Mouse (Mus musculus): ENCODE results near the gene Zfp59. TPM values are rescaled to one million over a fixed set of nuclear protein-coding genes. Genes with fewer than 3 reads are reported as not detected.

The Zfp59 gene
- total and polyA plus RNA-seq, 2 experiments from 2014 or later, result 3.6 to 5.5 TPM

- Histone ChIP-seq H3K4me3 (ENCODE audit: low read depth, low read length) (no peak overlapping the region), H3K9me3 (replicated peaks; ENCODE audit: control insufficient read depth, low read length) (0 out of 2 replicates have a peak, but pooled peaks cover 5% of the 10 kb centered on the region), H3K4me1 (ENCODE audit: control insufficient read depth, insufficient read depth) (no peaks in the 10 kb centered on the region), H3K27ac (ENCODE audit: low read depth) (no peak overlapping the region), H3K27me3 (ENCODE audit: control insufficient read depth, insufficient read depth, low read length) (no peaks in the 10 kb centered on the region), H3K9ac (replicated peaks; ENCODE audit: low read depth, low read length) (no peak overlapping the region), H3K36me3 (replicated peaks; ENCODE audit: control insufficient read depth, insufficient read depth, low read length) (no peaks in the 10 kb centered on the region), H3K4me2 (ENCODE audit: low read depth, low read length) (no peak overlapping the region)
- 88% methylated on average over 4 of the region's 4 CpGs for whole genome bisulfite sequencing
- DNase-seq (ENCODE audit: low spot score), result no peak
- TF ChIP-seq CTCF (IDR thresholded peaks at IDR 0.05; ENCODE audit: low read depth), result no peak
- no peak for TF ChIP-seq EP300 (IDR thresholded peaks at IDR 0.05; ENCODE audit: low read depth)
- ATAC-seq (ENCODE audit: insufficient read depth, low read depth), result no peak
Measured at GRCm38 (mm10) chr7:27900601-27901000, 62.2 kb downstream of the Zfp59 start.

GRCm38 (mm10) chr7:27905061-27905848 is 66.8 kb downstream of the Zfp59 start:
- H3K27me3 ChIP-seq (ENCODE audit: control insufficient read depth, insufficient read depth, low read length), result no peaks in the 10 kb centered on the region
- H3K9ac ChIP-seq (replicated peaks; ENCODE audit: low read depth, low read length), result no peak overlapping the region
- H3K4me1 ChIP-seq (ENCODE audit: control insufficient read depth, insufficient read depth), result no peaks in the 10 kb centered on the region
- DNase-seq (ENCODE audit: low spot score), result no peak
- H3K36me3 ChIP-seq (replicated peaks; ENCODE audit: control insufficient read depth, insufficient read depth, low read length), result peaks cover 8% of the 10 kb centered on the region
- TF ChIP-seq EP300 (IDR thresholded peaks at IDR 0.05; ENCODE audit: low read depth) (no peak), CTCF (IDR thresholded peaks at IDR 0.05; ENCODE audit: low read depth) (no peak)
- 0 out of 2 replicates have a peak, but pooled peaks cover 5% of the 10 kb centered on the region for H3K9me3 ChIP-seq (replicated peaks; ENCODE audit: control insufficient read depth, low read length)
- 72% methylated on average over 11 of the region's 11 CpGs for WGBS
- no peak overlapping the region for H3K4me2 ChIP-seq (ENCODE audit: low read depth, low read length)
- no peak for ATAC-seq (ENCODE audit: insufficient read depth, low read depth)
- H3K4me3 ChIP-seq (ENCODE audit: low read depth, low read length), result no peak overlapping the region
- H3K27ac ChIP-seq (ENCODE audit: low read depth), result no peak overlapping the region

Other genes with a start within 250 kb of the Zfp59 start
- 129 and 138 TPM in 2 replicates for gene Akt2, start 247.1 kb upstream of the Zfp59 start, total RNA-seq (2014; rRNA removed; ENCODE audit: low replicate concordance)
- gene Akt2, start 247.1 kb upstream of the Zfp59 start, polyA plus RNA-seq (2015; fragmentation: Nextera tagmentation; extraction: Ambion mirVana), result 74.0 and 80.5 TPM in 2 replicates
- not detected in 2 replicates for gene Ttc9b, start 184.7 kb upstream of the Zfp59 start, total RNA-seq (2014; rRNA removed; ENCODE audit: low replicate concordance)
- gene Ttc9b, start 184.7 kb upstream of the Zfp59 start, polyA plus RNA-seq (2015; fragmentation: Nextera tagmentation; extraction: Ambion mirVana), result not detected in 2 replicates
- gene Map3k10, start 164.0 kb upstream of the Zfp59 start, total RNA-seq (2014; rRNA removed; ENCODE audit: low replicate concordance), result 18.4 and 23.2 TPM in 2 replicates
- gene Map3k10, start 164.0 kb upstream of the Zfp59 start, polyA plus RNA-seq (2015; fragmentation: Nextera tagmentation; extraction: Ambion mirVana), result 2.5 and 3.0 TPM in 2 replicates
- gene Zfp607b, start 149.3 kb upstream of the Zfp59 start, total RNA-seq (2014; rRNA removed; ENCODE audit: low replicate concordance), result 1.4 and 2.5 TPM in 2 replicates
- gene Zfp607b, start 149.3 kb upstream of the Zfp59 start, polyA plus RNA-seq (2015; fragmentation: Nextera tagmentation; extraction: Ambion mirVana), result 2.1 and 2.4 TPM in 2 replicates
- gene Zfp60, start 107.2 kb upstream of the Zfp59 start, total RNA-seq (2014; rRNA removed; ENCODE audit: low replicate concordance), result 3.8 and 4.1 TPM in 2 replicates
- 11.0 and 11.1 TPM in 2 replicates for gene Zfp60, start 107.2 kb upstream of the Zfp59 start, polyA plus RNA-seq (2015; fragmentation: Nextera tagmentation; extraction: Ambion mirVana)
- gene Zfp626, start 31.4 kb upstream of the Zfp59 start, total RNA-seq (2014; rRNA removed; ENCODE audit: low replicate concordance), result 2.6 and 22.2 TPM in 2 replicates
- 0.91 and 1.0 TPM in 2 replicates for gene Zfp626, start 31.4 kb upstream of the Zfp59 start, polyA plus RNA-seq (2015; fragmentation: Nextera tagmentation; extraction: Ambion mirVana)
- gene Zfp607a, start 18.9 kb downstream of the Zfp59 start, total RNA-seq (2014; rRNA removed; ENCODE audit: low replicate concordance), result 3.9 and 4.5 TPM in 2 replicates
- 2.3 and 2.4 TPM in 2 replicates for gene Zfp607a, start 18.9 kb downstream of the Zfp59 start, polyA plus RNA-seq (2015; fragmentation: Nextera tagmentation; extraction: Ambion mirVana)
- gene Zfp974, start 90.9 kb downstream of the Zfp59 start, total RNA-seq (2014; rRNA removed; ENCODE audit: low replicate concordance), result 1.8 TPM in 2 replicates
- 4.9 and 5.4 TPM in 2 replicates for gene Zfp974, start 90.9 kb downstream of the Zfp59 start, polyA plus RNA-seq (2015; fragmentation: Nextera tagmentation; extraction: Ambion mirVana)
- gene Zfp780b, start 140.6 kb downstream of the Zfp59 start, total RNA-seq (2014; rRNA removed; ENCODE audit: low replicate concordance), result 6.2 and 7.2 TPM in 2 replicates
- 7.9 and 8.5 TPM in 2 replicates for gene Zfp780b, start 140.6 kb downstream of the Zfp59 start, polyA plus RNA-seq (2015; fragmentation: Nextera tagmentation; extraction: Ambion mirVana)
- gene Zfp850, start 175.5 kb downstream of the Zfp59 start, total RNA-seq (2014; rRNA removed; ENCODE audit: low replicate concordance), result 0.15 and 1.7 TPM in 2 replicates
- gene Zfp850, start 175.5 kb downstream of the Zfp59 start, polyA plus RNA-seq (2015; fragmentation: Nextera tagmentation; extraction: Ambion mirVana), result 0.75 and 0.87 TPM in 2 replicates
- 146 and 199 TPM in 2 replicates for gene Psmc4, start 211.5 kb downstream of the Zfp59 start, total RNA-seq (2014; rRNA removed; ENCODE audit: low replicate concordance)
- gene Psmc4, start 211.5 kb downstream of the Zfp59 start, polyA plus RNA-seq (2015; fragmentation: Nextera tagmentation; extraction: Ambion mirVana), result 203 and 207 TPM in 2 replicates
- 0.46 TPM in 1 of 2 replicates, not detected in the other for gene Fcgbp, start 232.6 kb downstream of the Zfp59 start, total RNA-seq (2014; rRNA removed; ENCODE audit: low replicate concordance)
- not detected in 2 replicates for gene Fcgbp, start 232.6 kb downstream of the Zfp59 start, polyA plus RNA-seq (2015; fragmentation: Nextera tagmentation; extraction: Ambion mirVana)